Mouse (Mus musculus) stomach, postnatal 0 days (tissue): ENCODE results near the gene Glud1. TPM values are rescaled to one million over a fixed set of nuclear protein-coding genes. Genes with fewer than 3 reads are reported as not detected.

Experiments used
- ATAC-seq: fragments of 200-750 bp; cut with Nextera tagmentation; 2 replicates; pipeline ENCODE4 v1.8.0; 2017; ENCODE audit not compliant: low FRiP score, low TSS enrichment
- DNase-seq: peaks from one replicate; pipeline ENCODE4 v3.0.0-alpha.2; 2016; ENCODE audit warnings: low spot score
- H3K27ac ChIP-seq: fragments of 300-500 bp; sonication (generic); replicated peaks from 2 replicates; pipeline ENCODE4 v1.5.1; 2014; ENCODE audit warnings: mild to moderate bottlenecking, control low read depth
- H3K27me3 ChIP-seq: fragments of 300-500 bp; sonication (generic); 2 replicates; pipeline ENCODE4 v1.6.1; 2014; ENCODE audit warnings: low read length; ENCODE audit not compliant: control insufficient read depth, insufficient read depth
- H3K36me3 ChIP-seq: fragments of 300-500 bp; sonication (generic); 2 replicates; pipeline ENCODE4 v1.6.1; 2014; ENCODE audit warnings: low read length, mixed read lengths; ENCODE audit not compliant: control insufficient read depth, insufficient read depth
- H3K4me1 ChIP-seq: fragments of 300-500 bp; sonication (generic); replicated peaks from 2 replicates; pipeline ENCODE4 v1.6.1; 2014; ENCODE audit warnings: antibody characterized with exemption; ENCODE audit not compliant: control insufficient read depth, insufficient read depth
- H3K4me2 ChIP-seq: fragments of 300-500 bp; sonication (generic); replicated peaks from 2 replicates; pipeline ENCODE4 v1.6.1; 2014; ENCODE audit warnings: low read depth, mild to moderate bottlenecking, control low read depth, moderate library complexity
- H3K4me3 ChIP-seq: fragments of 300-500 bp; sonication (generic); 2 replicates; pipeline ENCODE4 v1.5.1; 2014; ENCODE audit warnings: low read depth, low read length, control low read depth
- H3K9ac ChIP-seq: fragments of 300-500 bp; sonication (generic); 2 replicates; pipeline ENCODE4 v1.6.1; 2014; ENCODE audit warnings: mild to moderate bottlenecking, low read length, control low read depth, mixed read lengths
- H3K9me3 ChIP-seq: fragments of 300-500 bp; sonication (generic); 2 replicates; pipeline ENCODE4 v1.6.1; 2016; ENCODE audit warnings: low read length; ENCODE audit not compliant: control insufficient read depth
- CTCF ChIP-seq: IDR thresholded peaks from 2 replicates; pipeline ENCODE4 v1.5.1; 2016; ENCODE audit warnings: antibody characterized with exemption, low read depth, mild to moderate bottlenecking, moderate library complexity
- EP300 ChIP-seq: optimal IDR thresholded peaks from 2 replicates; pipeline ENCODE3; 2016; ENCODE audit warnings: antibody characterized with exemption
- WGBS: fragments of 180-500 bp; shearing (Covaris S2); extraction: QIAGEN DNeasy Blood & Tissue Kit; methylation state at CpG from one replicate; pipeline ENCODE4 v1.1.7; 2014; 5-methylcytosine and 5-hydroxymethylcytosine counted together
- polyA plus RNA-seq: library from polyadenylated mRNA; unstranded; fragments of >200 nt; fragmentation: Nextera tagmentation; extraction: Ambion mirVana; gene quantifications from 2 replicates; pipeline ENCODE4 v1.2.1, GENCODE M21; 2015

Glud1 gene
- polyA plus RNA-seq, 1 experiment from 2014 or later: 48.8 TPM

DNA sequence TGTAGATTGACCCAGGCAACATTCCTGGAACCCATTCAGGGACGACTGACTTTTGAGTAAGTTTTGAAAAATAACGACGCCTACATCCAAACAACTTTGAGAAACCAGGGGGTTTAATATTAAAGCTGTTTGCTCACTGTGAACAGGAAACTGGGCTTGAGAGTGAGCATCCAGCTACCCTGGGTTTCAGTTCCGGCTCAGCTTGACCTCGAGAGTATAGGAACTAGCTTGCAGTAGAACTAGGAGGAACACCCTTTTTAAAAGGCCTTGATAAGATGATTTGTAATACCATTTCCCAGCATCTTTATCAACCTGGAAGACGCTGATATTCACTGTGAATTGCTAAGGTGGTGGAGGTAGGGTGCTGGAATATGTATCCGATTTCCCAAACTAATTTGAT, 14.2 kb upstream of the Glud1 start:
- no peaks in the 10 kb centered on the region for H3K27me3 ChIP-seq

DNA sequence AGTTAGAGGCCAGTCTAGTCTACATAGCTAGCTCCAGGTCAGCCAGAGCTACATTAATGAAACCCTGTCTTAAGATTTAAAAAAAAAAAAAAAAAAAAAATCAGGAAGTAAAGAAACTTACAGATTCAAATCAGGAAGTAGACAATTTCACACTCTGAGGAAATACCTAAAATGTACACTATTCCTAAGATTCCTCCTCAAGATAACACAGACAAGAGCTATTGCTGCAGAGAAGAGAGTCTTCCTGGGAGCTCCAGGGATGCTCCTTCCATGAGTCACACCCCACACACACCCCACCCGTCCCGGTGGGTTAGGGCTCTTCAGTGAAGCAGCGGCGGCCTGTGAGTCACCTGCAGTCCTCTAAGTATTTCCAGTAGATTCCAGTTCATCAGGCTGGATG, 13.5 kb upstream of the Glud1 start:
- ATAC-seq: no peak
- no peaks in the 10 kb centered on the region for H3K4me1 ChIP-seq
- H3K4me2 ChIP-seq: no peak overlapping the region
- no peaks in the 10 kb centered on the region for H3K9me3 ChIP-seq
- H3K27ac ChIP-seq: no peak overlapping the region
- 40% methylated on average over 4 of the region's 4 CpGs for WGBS
- H3K36me3 ChIP-seq: no peaks in the 10 kb centered on the region
- no peak overlapping the region for H3K9ac ChIP-seq
- no peaks in the 10 kb centered on the region for H3K27me3 ChIP-seq
- no peak for TF ChIP-seq CTCF
- no peak for TF ChIP-seq EP300
- DNase-seq: peak; percentile 24
- H3K4me3 ChIP-seq: no peak overlapping the region

More for the DNA sequence above, 14.2 kb upstream of the Glud1 start:
- H3K9me3 ChIP-seq: no peaks in the 10 kb centered on the region
- no peak overlapping the region for H3K4me2 ChIP-seq
- no peak overlapping the region for H3K4me3 ChIP-seq
- TF ChIP-seq CTCF: no peak
- TF ChIP-seq EP300: no peak
- no peak overlapping the region for H3K27ac ChIP-seq
- H3K36me3 ChIP-seq: no peaks in the 10 kb centered on the region
- no peak for DNase-seq
- no peak for ATAC-seq
- H3K9ac ChIP-seq: no peak overlapping the region
- no peaks in the 10 kb centered on the region for H3K4me1 ChIP-seq
- WGBS: 73% methylated on average over 7 of the region's 7 CpGs

DNA sequence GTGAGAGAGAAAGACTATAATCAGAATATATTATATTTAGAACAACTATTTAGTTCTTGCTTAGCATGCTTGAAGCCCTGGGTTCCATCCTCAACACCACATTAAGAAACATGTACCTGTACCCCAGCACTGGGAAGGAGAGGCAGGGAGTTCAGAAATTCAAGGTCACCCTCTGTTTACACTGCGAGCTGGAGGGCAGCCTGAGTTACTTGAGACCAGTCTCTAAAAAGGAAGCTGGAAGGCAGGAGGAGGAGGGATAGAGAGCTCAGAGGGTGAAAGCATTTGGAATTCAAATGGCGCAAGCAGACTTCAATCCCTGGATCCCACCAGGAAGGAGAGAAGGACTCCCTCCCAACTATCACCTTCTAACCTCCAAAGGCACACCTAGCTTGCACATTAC, 12.9 kb upstream of the Glud1 start:
- Histone ChIP-seq H3K27ac (no peak overlapping the region), H3K9me3 (no peaks in the 10 kb centered on the region), H3K4me1 (no peaks in the 10 kb centered on the region), H3K36me3 (no peaks in the 10 kb centered on the region), H3K9ac (no peak overlapping the region), H3K27me3 (no peaks in the 10 kb centered on the region), H3K4me3 (no peak overlapping the region), H3K4me2 (no peak overlapping the region)
- no peak for ATAC-seq
- DNase-seq: no peak
- TF ChIP-seq EP300 (no peak), CTCF (no peak)
- 53% methylated on average over 2 of the region's 2 CpGs for WGBS

DNA sequence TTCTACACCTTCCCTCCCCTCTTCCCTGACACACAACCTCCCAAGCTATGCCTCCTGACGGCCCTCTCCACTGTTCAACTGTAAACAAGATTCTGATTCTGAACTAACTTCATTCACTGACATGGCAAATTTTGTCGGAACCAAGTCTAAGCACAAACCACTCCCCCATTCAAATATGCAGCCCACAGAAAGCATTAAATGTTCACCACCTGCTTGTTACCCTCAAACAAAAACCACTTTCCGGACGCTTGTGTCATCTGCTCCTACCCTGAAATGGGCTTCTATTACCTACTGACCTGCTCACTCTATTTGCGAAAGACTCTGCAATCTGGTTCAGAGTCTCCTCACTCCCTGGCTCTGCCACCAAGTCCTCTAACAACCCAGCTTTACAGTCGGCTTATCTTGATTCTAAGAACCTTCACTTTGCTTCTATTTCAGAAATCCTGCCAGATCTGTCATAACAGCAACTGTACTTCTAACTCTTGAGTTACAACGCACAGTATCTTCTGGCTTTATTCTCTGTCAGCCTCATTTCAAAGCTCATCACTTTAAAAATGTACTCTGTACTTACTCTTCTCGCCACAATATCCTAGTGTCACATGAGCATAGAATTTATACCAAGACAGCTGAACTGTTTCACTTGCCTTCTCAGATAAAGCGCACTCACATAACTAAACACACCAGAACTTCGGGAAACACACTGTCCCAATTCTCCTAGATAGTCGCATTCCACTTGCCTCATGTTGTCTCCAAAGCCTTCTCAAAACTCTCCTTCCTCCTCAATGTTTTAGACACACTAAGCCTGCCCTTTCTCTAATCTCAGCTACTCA, 11.4 kb upstream of the Glud1 start:
- Histone ChIP-seq H3K4me2 (no peak overlapping the region), H3K9me3 (no peaks in the 10 kb centered on the region), H3K4me1 (no peaks in the 10 kb centered on the region), H3K27me3 (no peaks in the 10 kb centered on the region), H3K4me3 (no peak overlapping the region), H3K27ac (no peak overlapping the region), H3K36me3 (no peaks in the 10 kb centered on the region), H3K9ac (no peak overlapping the region)
- TF ChIP-seq CTCF: no peak
- TF ChIP-seq EP300: no peak
- ATAC-seq (no peak), DNase-seq (no peak)
- 49% methylated on average over 11 of the region's 11 CpGs for WGBS

DNA sequence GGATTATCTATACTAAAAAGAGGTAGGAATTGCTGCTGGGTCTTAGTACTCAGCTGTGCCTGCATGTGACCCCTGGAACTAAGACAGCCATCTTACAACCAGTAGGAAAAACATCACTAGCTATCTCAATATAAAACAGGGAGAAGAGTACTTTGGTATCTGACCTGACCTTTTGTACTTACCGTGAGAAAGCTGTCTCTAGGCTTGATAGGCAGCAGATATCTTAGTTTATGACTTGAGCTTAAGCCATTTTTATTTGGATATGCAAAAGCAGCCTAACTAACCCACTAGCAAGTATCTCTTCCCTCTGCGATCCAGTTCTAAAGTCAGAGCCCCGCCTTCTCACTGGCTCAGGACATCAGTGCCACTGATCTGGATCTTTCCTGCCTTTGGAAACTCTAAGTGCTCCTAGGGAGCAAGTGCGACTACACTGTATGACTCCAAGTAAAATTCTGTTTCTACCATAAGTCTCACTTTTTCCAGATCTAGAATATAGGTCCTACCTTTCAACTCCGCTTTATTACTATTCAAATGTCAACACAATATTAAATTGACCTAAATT, 7.8 kb upstream of the Glud1 start:
- Histone ChIP-seq H3K9ac (no peak overlapping the region), H3K27me3 (no peaks in the 10 kb centered on the region), H3K9me3 (no peaks in the 10 kb centered on the region), H3K4me2 (no peak overlapping the region), H3K4me1 (no peaks in the 10 kb centered on the region), H3K36me3 (no peaks in the 10 kb centered on the region), H3K4me3 (no peak overlapping the region), H3K27ac (no peak overlapping the region)
- 69% methylated on average over 5 of the region's 5 CpGs for WGBS
- ATAC-seq: no peak
- no peak for DNase-seq
- TF ChIP-seq EP300 (no peak), CTCF (no peak)

DNA sequence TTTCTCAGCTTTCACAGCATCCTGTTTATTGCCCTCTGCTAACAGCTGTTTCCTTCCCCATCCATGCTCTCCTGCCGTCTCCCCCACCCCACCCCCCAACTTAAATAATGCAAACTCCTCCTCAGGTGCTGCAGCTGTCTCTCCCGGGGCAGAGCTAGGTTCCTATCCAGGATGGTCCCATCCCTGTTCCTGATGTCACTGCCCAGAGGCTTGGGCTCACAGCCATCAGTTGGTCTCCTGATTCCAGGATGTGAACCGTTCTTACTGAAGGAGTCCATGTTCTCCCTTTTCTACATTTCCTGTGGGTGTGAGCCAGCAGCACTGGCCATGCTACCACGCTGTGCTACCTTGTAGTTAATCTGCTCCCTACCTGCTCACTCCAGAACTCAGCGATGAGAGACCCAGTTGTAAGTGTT, 7.3 kb upstream of the Glud1 start:
- Histone ChIP-seq H3K4me3 (no peak overlapping the region), H3K27me3 (no peaks in the 10 kb centered on the region), H3K27ac (no peak overlapping the region), H3K4me2 (no peak overlapping the region), H3K9me3 (no peaks in the 10 kb centered on the region), H3K9ac (no peak overlapping the region), H3K36me3 (no peaks in the 10 kb centered on the region), H3K4me1 (no peaks in the 10 kb centered on the region)
- no peak for TF ChIP-seq EP300
- TF ChIP-seq CTCF: no peak
- DNase-seq (no peak), ATAC-seq (no peak)
- WGBS: 41% methylated on average over 5 of the region's 5 CpGs
